Mouse (Mus musculus) hindbrain, embryonic 14.5 days (tissue): ENCODE measurements around the gene Ccdc154. TPM values are rescaled to one million over a fixed set of nuclear protein-coding genes. Genes with fewer than 3 reads are reported as not detected.
A peak's percentile ranks its signal among the peaks of the same experiment; 100 is the strongest.

Experiments used
- ATAC-seq: fragments of 200-750 bp; cut with Nextera tagmentation; 2 replicates; pipeline ENCODE4 v1.8.0; 2017; ENCODE audit warnings: moderate number of reproducible peaks, mild to moderate bottlenecking, moderate TSS enrichment, moderate library complexity; ENCODE audit not compliant: low FRiP score
- DNase-seq: peaks from one replicate; pipeline ENCODE4 v3.0.0-alpha.2; 2015; ENCODE audit warnings: low spot score
- H3K27ac ChIP-seq: fragments of 300-500 bp; sonication (generic); 2 replicates; pipeline ENCODE4 v1.5.1; 2014; ENCODE audit warnings: mild to moderate bottlenecking, moderate library complexity
- H3K27me3 ChIP-seq: fragments of 300-500 bp; sonication (generic); 2 replicates; pipeline ENCODE4 v1.6.1; 2014; ENCODE audit warnings: mild to moderate bottlenecking, low read length, mixed read lengths; ENCODE audit not compliant: control insufficient read depth, insufficient read depth
- H3K36me3 ChIP-seq: fragments of 300-500 bp; sonication (generic); replicated peaks from 2 replicates; pipeline ENCODE4 v1.6.1; 2014; ENCODE audit not compliant: control insufficient read depth, insufficient read depth
- H3K4me1 ChIP-seq: fragments of 300-500 bp; sonication (generic); replicated peaks from 2 replicates; pipeline ENCODE4 v1.6.1; 2014; ENCODE audit warnings: antibody characterized with exemption, low read length, mixed read lengths; ENCODE audit not compliant: control insufficient read depth, insufficient read depth
- H3K4me2 ChIP-seq: fragments of 300-500 bp; sonication (generic); replicated peaks from 2 replicates; pipeline ENCODE4 v1.6.1; 2014; ENCODE audit warnings: mild to moderate bottlenecking, moderate library complexity
- H3K4me3 ChIP-seq: fragments of 300-500 bp; sonication (generic); replicated peaks from 2 replicates; pipeline ENCODE4 v1.5.1; 2014; ENCODE audit warnings: mild to moderate bottlenecking, low read length
- H3K9ac ChIP-seq: fragments of 300-500 bp; sonication (generic); 2 replicates; pipeline ENCODE4 v1.6.1; 2014
- H3K9me3 ChIP-seq: fragments of 300-500 bp; sonication (generic); 2 replicates; pipeline ENCODE4 v1.6.1; 2016; ENCODE audit warnings: low read length; ENCODE audit not compliant: control insufficient read depth
- WGBS: fragments of 180-500 bp; shearing (Covaris S2); extraction: QIAGEN DNeasy Blood & Tissue Kit; methylation state at CpG from one replicate; pipeline ENCODE4 v1.1.7; 2014; 5-methylcytosine and 5-hydroxymethylcytosine counted together
- polyA plus RNA-seq: library from polyadenylated mRNA; unstranded; fragments of >200 nt; fragmentation: Nextera tagmentation; extraction: Ambion mirVana; gene quantifications from 2 replicates; pipeline ENCODE4 v1.2.1, GENCODE M21; 2014

Ccdc154 gene
- polyA plus RNA-seq, 1 experiment from 2014 or later, result not detected

GRCm38 (mm10) chr17:25130060-25130459, 32.2 kb upstream of the Ccdc154 start:
- ATAC-seq (no peak), DNase-seq (no peak)
- Histone ChIP-seq H3K9ac (no peak overlapping the region), H3K4me1 (peaks cover 7% of the 10 kb centered on the region), H3K27ac (no peak overlapping the region), H3K27me3 (no peaks in the 10 kb centered on the region), H3K36me3 (no peaks in the 10 kb centered on the region), H3K4me2 (no peak overlapping the region), H3K4me3 (no peak overlapping the region), H3K9me3 (no peaks in the 10 kb centered on the region)
- 85% methylated on average over 1 of the region's 1 CpGs for WGBS

- Histone ChIP-seq H3K27ac (0 out of 2 replicates have a peak within 1 kb of the TSS, but pooled peaks have one; percentile 55), H3K4me2 (peak within 1 kb of the TSS; percentile 73), H3K9me3 (no peaks in the 10 kb centered on the region), H3K4me1 (peaks cover 7% of the 10 kb centered on the region), H3K27me3 (no peaks in the 10 kb centered on the region), H3K9ac (peak within 1 kb of the TSS; percentile 77), H3K36me3 (0 out of 2 replicates have a peak, but pooled peaks cover 9% of the 10 kb centered on the region), H3K4me3 (peak within 1 kb of the TSS; percentile 84)
- peak; percentile 96 for DNase-seq
- under 1% methylated on average over 40 of the region's 40 CpGs for WGBS
- peak; percentile 89 for ATAC-seq
These were observed 29.0 kb upstream of the Ccdc154 start, which contains the start of gene Clcn7 for GRCm38 (mm10) chr17:25133275-25133698. Clcn7 (plus strand) TSS chr17:25133391.

- Histone ChIP-seq H3K9ac (no peak overlapping the region), H3K4me3 (no peak overlapping the region), H3K27me3 (no peaks in the 10 kb centered on the region), H3K9me3 (no peaks in the 10 kb centered on the region), H3K36me3 (0 out of 2 replicates have a peak, but pooled peaks cover 15% of the 10 kb centered on the region), H3K27ac (no peak overlapping the region), H3K4me2 (no peak overlapping the region), H3K4me1 (peaks cover 7% of the 10 kb centered on the region)
- WGBS, result 92% methylated on average over 6 of the region's 6 CpGs
- no peak for DNase-seq
- ATAC-seq, result no peak
These were observed 26.6 kb upstream of the Ccdc154 start for GRCm38 (mm10) chr17:25135622-25136021.

- no peaks in the 10 kb centered on the region for H3K27me3 ChIP-seq
- no peaks in the 10 kb centered on the region for H3K9me3 ChIP-seq
- H3K4me2 ChIP-seq, result no peak overlapping the region
- 100% methylated on average over 1 of the region's 1 CpGs for WGBS
- DNase-seq (no peak), ATAC-seq (no peak)
- H3K4me3 ChIP-seq, result no peak overlapping the region
- peaks cover 6% of the 10 kb centered on the region for H3K4me1 ChIP-seq
- H3K36me3 ChIP-seq, result 0 out of 2 replicates have a peak, but pooled peaks cover 15% of the 10 kb centered on the region
- no peak overlapping the region for H3K27ac ChIP-seq
- H3K9ac ChIP-seq, result no peak overlapping the region
These were observed 23.5 kb upstream of the Ccdc154 start for GRCm38 (mm10) chr17:25138803-25139202.

GRCm38 (mm10) chr17:25139960-25140359, 22.3 kb upstream of the Ccdc154 start:
- Histone ChIP-seq H3K36me3 (peaks cover 25% of the 10 kb centered on the region), H3K27me3 (no peaks in the 10 kb centered on the region), H3K27ac (no peak overlapping the region), H3K4me3 (no peak overlapping the region), H3K4me1 (no peaks in the 10 kb centered on the region), H3K9ac (no peak overlapping the region), H3K9me3 (no peaks in the 10 kb centered on the region), H3K4me2 (no peak overlapping the region)
- ATAC-seq, result no peak
- no peak for DNase-seq
- WGBS, result 70% methylated on average over 4 of the region's 4 CpGs

GRCm38 (mm10) chr17:25163387-25163786, 1.1 kb downstream of the Ccdc154 start:
- no peak overlapping the region for H3K27ac ChIP-seq
- no peak for DNase-seq
- no peaks in the 10 kb centered on the region for H3K4me1 ChIP-seq
- H3K27me3 ChIP-seq, result no peaks in the 10 kb centered on the region
- H3K9ac ChIP-seq, result no peak overlapping the region
- no peaks in the 10 kb centered on the region for H3K9me3 ChIP-seq
- no peak overlapping the region for H3K4me3 ChIP-seq
- no peak for ATAC-seq
- WGBS, result 80% methylated on average over 7 of the region's 7 CpGs
- peaks cover 31% of the 10 kb centered on the region for H3K36me3 ChIP-seq
- no peak overlapping the region for H3K4me2 ChIP-seq

GRCm38 (mm10) chr17:25164770-25165169, 2.5 kb downstream of the Ccdc154 start:
- H3K4me2 ChIP-seq, result no peak overlapping the region
- H3K9me3 ChIP-seq, result no peaks in the 10 kb centered on the region
- DNase-seq, result no peak
- no peak overlapping the region for H3K27ac ChIP-seq
- peaks cover 21% of the 10 kb centered on the region for H3K36me3 ChIP-seq
- WGBS, result 92% methylated on average over 3 of the region's 3 CpGs
- no peaks in the 10 kb centered on the region for H3K27me3 ChIP-seq
- no peaks in the 10 kb centered on the region for H3K4me1 ChIP-seq
- no peak for ATAC-seq
- H3K4me3 ChIP-seq, result no peak overlapping the region
- H3K9ac ChIP-seq, result no peak overlapping the region

- no peaks in the 10 kb centered on the region for H3K9me3 ChIP-seq
- peaks cover 7% of the 10 kb centered on the region for H3K36me3 ChIP-seq
- H3K4me2 ChIP-seq, result no peak overlapping the region
- no peak overlapping the region for H3K4me3 ChIP-seq
- ATAC-seq, result no peak
- H3K4me1 ChIP-seq, result no peaks in the 10 kb centered on the region
- WGBS, result 67% methylated on average over 6 of the region's 6 CpGs
- no peak overlapping the region for H3K9ac ChIP-seq
- H3K27ac ChIP-seq, result no peak overlapping the region
- no peak for DNase-seq
- H3K27me3 ChIP-seq, result no peaks in the 10 kb centered on the region
These were observed 3.9 kb downstream of the Ccdc154 start for GRCm38 (mm10) chr17:25165970-25166671.

GRCm38 (mm10) chr17:25169706-25170105, 7.4 kb downstream of the Ccdc154 start:
- no peak overlapping the region for H3K4me2 ChIP-seq
- H3K27me3 ChIP-seq, result no peaks in the 10 kb centered on the region
- ATAC-seq, result no peak
- no peaks in the 10 kb centered on the region for H3K36me3 ChIP-seq
- no peak overlapping the region for H3K27ac ChIP-seq
- H3K4me1 ChIP-seq, result no peaks in the 10 kb centered on the region
- WGBS, result 95% methylated on average over 2 of the region's 2 CpGs
- H3K9ac ChIP-seq, result no peak overlapping the region
- no peak for DNase-seq
- H3K4me3 ChIP-seq, result no peak overlapping the region
- H3K9me3 ChIP-seq, result no peaks in the 10 kb centered on the region
